Mouse (Mus musculus) hindbrain, embryonic 14.5 days (tissue): ENCODE results near the gene Pax2. TPM values are rescaled to one million over a fixed set of nuclear protein-coding genes. Genes with fewer than 3 reads are reported as not detected.

Experiments used
- ATAC-seq: fragments of 200-750 bp; cut with Nextera tagmentation; 2 replicates; pipeline ENCODE4 v1.8.0; 2017; ENCODE audit warnings: moderate number of reproducible peaks, mild to moderate bottlenecking, moderate TSS enrichment, moderate library complexity; ENCODE audit not compliant: low FRiP score
- DNase-seq: peaks from one replicate; pipeline ENCODE4 v3.0.0-alpha.2; 2015; ENCODE audit warnings: low spot score
- H3K27ac ChIP-seq: fragments of 300-500 bp; sonication (generic); 2 replicates; pipeline ENCODE4 v1.5.1; 2014; ENCODE audit warnings: mild to moderate bottlenecking, moderate library complexity
- H3K27me3 ChIP-seq: fragments of 300-500 bp; sonication (generic); 2 replicates; pipeline ENCODE4 v1.6.1; 2014; ENCODE audit warnings: mild to moderate bottlenecking, low read length, mixed read lengths; ENCODE audit not compliant: control insufficient read depth, insufficient read depth
- H3K36me3 ChIP-seq: fragments of 300-500 bp; sonication (generic); replicated peaks from 2 replicates; pipeline ENCODE4 v1.6.1; 2014; ENCODE audit not compliant: control insufficient read depth, insufficient read depth
- H3K4me1 ChIP-seq: fragments of 300-500 bp; sonication (generic); replicated peaks from 2 replicates; pipeline ENCODE4 v1.6.1; 2014; ENCODE audit warnings: antibody characterized with exemption, low read length, mixed read lengths; ENCODE audit not compliant: control insufficient read depth, insufficient read depth
- H3K4me2 ChIP-seq: fragments of 300-500 bp; sonication (generic); replicated peaks from 2 replicates; pipeline ENCODE4 v1.6.1; 2014; ENCODE audit warnings: mild to moderate bottlenecking, moderate library complexity
- H3K4me3 ChIP-seq: fragments of 300-500 bp; sonication (generic); replicated peaks from 2 replicates; pipeline ENCODE4 v1.5.1; 2014; ENCODE audit warnings: mild to moderate bottlenecking, low read length
- H3K9ac ChIP-seq: fragments of 300-500 bp; sonication (generic); 2 replicates; pipeline ENCODE4 v1.6.1; 2014
- H3K9me3 ChIP-seq: fragments of 300-500 bp; sonication (generic); 2 replicates; pipeline ENCODE4 v1.6.1; 2016; ENCODE audit warnings: low read length; ENCODE audit not compliant: control insufficient read depth
- WGBS: fragments of 180-500 bp; shearing (Covaris S2); extraction: QIAGEN DNeasy Blood & Tissue Kit; methylation state at CpG from one replicate; pipeline ENCODE4 v1.1.7; 2014; 5-methylcytosine and 5-hydroxymethylcytosine counted together
- polyA plus RNA-seq: library from polyadenylated mRNA; unstranded; fragments of >200 nt; fragmentation: Nextera tagmentation; extraction: Ambion mirVana; gene quantifications from 2 replicates; pipeline ENCODE4 v1.2.1, GENCODE M21; 2014

Pax2 gene
- 18.7 and 22.1 TPM in 2 replicates for polyA plus RNA-seq

GRCm38 (mm10) chr19:44755693-44756420 is at the start of gene Pax2:
TSS of gene Pax2 (plus strand) at chr19:44756045.
- H3K27ac ChIP-seq, result peak within 1 kb of the TSS; percentile 89
- peak within 1 kb of the TSS; percentile 47 for H3K4me3 ChIP-seq
- no peak for ATAC-seq
- H3K4me2 ChIP-seq, result peak within 1 kb of the TSS; percentile 55
- 0% methylated on average over 50 of the region's 52 CpGs for WGBS
- H3K27me3 ChIP-seq, result peaks cover 75% of the 10 kb centered on the region
- H3K36me3 ChIP-seq, result no peaks in the 10 kb centered on the region
- peak within 1 kb of the TSS; percentile 71 for H3K9ac ChIP-seq
- peaks cover 13% of the 10 kb centered on the region; the same call in 1 of the 2 replicates for H3K4me1 ChIP-seq
- H3K9me3 ChIP-seq, result no peaks in the 10 kb centered on the region
- no peak for DNase-seq

DNA sequence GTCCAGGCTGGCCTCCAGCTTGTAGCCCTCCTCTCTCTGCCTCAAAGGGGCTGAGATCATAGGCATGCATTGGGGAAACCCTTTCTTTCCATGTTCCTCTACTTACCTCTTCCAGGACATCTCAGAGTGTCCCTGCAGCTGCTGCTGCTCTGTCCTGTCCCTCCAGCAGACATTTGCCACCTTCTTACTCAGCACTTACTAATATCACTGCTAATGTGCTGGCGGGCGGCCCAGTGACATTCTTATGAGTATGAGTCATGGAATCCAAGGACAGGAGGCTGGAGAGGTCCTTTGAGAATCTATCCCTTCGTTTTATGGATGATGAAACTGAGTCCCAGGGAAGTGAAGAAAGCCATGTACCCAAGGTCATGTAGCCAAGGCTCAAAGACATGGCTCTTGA is 47.0 kb upstream of the Pax2 start:
- Histone ChIP-seq H3K4me1 (no peaks in the 10 kb centered on the region), H3K9ac (no peak overlapping the region), H3K4me3 (no peak overlapping the region), H3K27ac (no peak overlapping the region), H3K36me3 (no peaks in the 10 kb centered on the region), H3K4me2 (no peak overlapping the region), H3K9me3 (no peaks in the 10 kb centered on the region), H3K27me3 (peaks cover 25% of the 10 kb centered on the region; the same call in 1 of the 2 replicates)
- 75% methylated on average over 3 of the region's 3 CpGs for WGBS
- no peak for DNase-seq
- ATAC-seq, result no peak

DNA sequence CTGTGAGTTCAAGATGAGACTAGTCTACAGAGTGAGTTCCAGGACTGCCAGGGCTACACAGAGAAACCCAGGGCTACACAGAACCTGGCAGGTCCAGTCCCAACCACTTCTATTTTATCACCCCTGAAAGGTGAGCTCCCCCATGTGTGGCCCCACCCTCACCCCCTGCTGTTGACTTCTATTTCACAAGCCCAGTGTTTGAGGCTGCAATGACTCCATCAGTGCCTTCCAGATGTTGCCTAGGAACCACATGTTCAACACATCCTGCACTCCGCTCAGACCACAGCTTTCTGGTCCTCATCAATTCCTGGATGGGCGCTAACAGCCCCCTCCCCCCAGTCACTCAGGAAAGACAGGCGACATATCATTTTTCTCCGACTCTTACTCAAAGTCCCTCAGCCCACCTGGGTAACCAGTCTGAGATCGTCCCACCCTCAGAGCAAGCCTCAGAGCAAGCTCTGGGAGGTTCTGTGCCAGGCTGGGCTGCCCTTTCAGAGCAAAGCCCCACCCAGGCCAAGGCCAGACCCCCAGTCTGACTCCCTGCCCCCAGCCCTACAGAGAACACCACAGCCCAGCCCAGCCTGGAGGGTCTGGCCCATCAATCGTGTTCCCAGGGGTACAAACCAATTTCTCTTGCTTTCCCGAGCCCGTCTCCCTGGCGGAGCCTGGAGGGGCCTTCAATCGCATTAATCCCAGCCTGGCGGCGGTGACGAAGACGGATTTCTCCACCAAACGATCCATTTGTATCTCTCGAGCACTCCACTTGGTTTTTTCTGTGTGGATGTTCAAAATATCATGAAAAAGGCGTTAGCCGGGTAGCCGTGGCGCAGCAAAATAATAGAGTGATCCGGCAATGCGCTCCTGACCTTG is 38.9 kb upstream of the Pax2 start:
- DNase-seq, result no peak
- H3K4me3 ChIP-seq, result no peak overlapping the region
- no peak overlapping the region for H3K27ac ChIP-seq
- 41% methylated on average over 22 of the region's 22 CpGs for WGBS
- H3K27me3 ChIP-seq, result peaks cover 59% of the 10 kb centered on the region
- ATAC-seq, result no peak
- H3K9ac ChIP-seq, result no peak overlapping the region
- no peaks in the 10 kb centered on the region for H3K36me3 ChIP-seq
- H3K4me2 ChIP-seq, result no peak overlapping the region
- peaks cover 12% of the 10 kb centered on the region for H3K4me1 ChIP-seq
- H3K9me3 ChIP-seq, result no peaks in the 10 kb centered on the region

- H3K4me3 ChIP-seq, result peak overlapping the region; percentile 31
- no peak overlapping the region for H3K27ac ChIP-seq
- H3K27me3 ChIP-seq, result peaks cover 81% of the 10 kb centered on the region
- H3K9me3 ChIP-seq, result no peaks in the 10 kb centered on the region
- H3K36me3 ChIP-seq, result no peaks in the 10 kb centered on the region
- ATAC-seq (no peak), DNase-seq (no peak)
- H3K9ac ChIP-seq, result peak overlapping the region; percentile 47
- WGBS, result 2% methylated on average over 30 of the region's 30 CpGs
- peaks cover 22% of the 10 kb centered on the region for H3K4me1 ChIP-seq
- peak overlapping the region; percentile 58 for H3K4me2 ChIP-seq
Measured at GRCm38 (mm10) chr19:44719292-44720193, 36.3 kb upstream of the Pax2 start.

DNA sequence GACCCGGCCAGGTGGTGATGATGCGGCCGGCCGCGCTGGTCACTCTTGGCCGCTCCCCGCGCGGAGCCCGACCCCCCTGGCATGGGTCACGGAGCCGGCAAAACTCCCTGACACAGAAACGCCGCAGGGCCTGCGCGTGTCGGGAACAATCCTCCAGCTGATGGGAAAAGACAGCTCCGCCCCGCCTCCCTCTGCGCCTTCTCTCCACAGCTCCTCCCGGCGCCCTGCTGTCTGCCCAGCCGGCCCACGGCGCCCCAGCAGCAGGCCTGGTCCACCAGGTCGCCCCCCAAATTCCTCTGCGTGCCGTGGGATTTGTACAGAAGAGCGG is 35.7 kb upstream of the Pax2 start:
- Histone ChIP-seq H3K36me3 (no peaks in the 10 kb centered on the region), H3K9ac (peak overlapping the region; percentile 47), H3K4me3 (peak overlapping the region; percentile 31), H3K9me3 (no peaks in the 10 kb centered on the region), H3K4me1 (peaks cover 23% of the 10 kb centered on the region), H3K27me3 (peaks cover 83% of the 10 kb centered on the region), H3K4me2 (peak overlapping the region; percentile 58), H3K27ac (no peak overlapping the region)
- no peak for DNase-seq
- no peak for ATAC-seq
- WGBS, result 2% methylated on average over 26 of the region's 29 CpGs

GRCm38 (mm10) chr19:44723611-44724440 is 32.0 kb upstream of the Pax2 start:
- peak; percentile 49; the same call in 1 of the 2 replicates for ATAC-seq
- WGBS, result 2% methylated on average over 35 of the region's 36 CpGs
- Histone ChIP-seq H3K4me3 (peak overlapping the region; percentile 24), H3K27ac (peak overlapping the region; percentile 62; the same call in 1 of the 2 replicates), H3K36me3 (no peaks in the 10 kb centered on the region), H3K9ac (peak overlapping the region; percentile 44), H3K27me3 (peaks cover 84% of the 10 kb centered on the region), H3K4me1 (peaks cover 26% of the 10 kb centered on the region), H3K4me2 (peak overlapping the region; percentile 46), H3K9me3 (no peaks in the 10 kb centered on the region)
- DNase-seq, result no peak

GRCm38 (mm10) chr19:44725951-44726791 is 29.7 kb upstream of the Pax2 start:
- peak; percentile 68; the same call in 1 of the 2 replicates for ATAC-seq
- peaks cover 80% of the 10 kb centered on the region for H3K27me3 ChIP-seq
- peak overlapping the region; percentile 73 for H3K9ac ChIP-seq
- DNase-seq, result peak; percentile 67
- peaks cover 14% of the 10 kb centered on the region; the same call in 1 of the 2 replicates for H3K4me1 ChIP-seq
- H3K36me3 ChIP-seq, result no peaks in the 10 kb centered on the region
- peak overlapping the region; percentile 46 for H3K4me3 ChIP-seq
- peak overlapping the region; percentile 67 for H3K27ac ChIP-seq
- 1% methylated on average over 48 of the region's 55 CpGs for WGBS
- no peaks in the 10 kb centered on the region for H3K9me3 ChIP-seq
- peak overlapping the region; percentile 68 for H3K4me2 ChIP-seq
